Mouse (Mus musculus): ENCODE measurements at regions not wholly inside any gene's neighbourhood (a gene's known extent, or its start where the extent isn't known, plus 50 kb on each side); places are given as distances from the start of the nearest gene placed in this dataset.

GRCm38 (mm10) chr16:70016980-70017379, 153.4 kb upstream of the Speer2 start:
- DNase-seq (ENCODE audit: low read depth, low spot score) = no peak
- Histone ChIP-seq H3K79me2 (ENCODE audit: control insufficient read depth, insufficient read depth, low read length, poor library complexity) (no peaks in the 10 kb centered on the region), H3K4me3 (ENCODE audit: control insufficient read depth in 1 of 2, insufficient read depth in 1 of 2, low read depth in 2 of 2, low read length in 2 of 2) (no peak overlapping the region), H3K27ac (ENCODE audit: control insufficient read depth, low read depth, low read length) (no peak overlapping the region), H3K36me3 (ENCODE audit: control insufficient read depth in 1 of 2, insufficient read depth in 2 of 2, low read length in 2 of 2) (no peaks in the 10 kb centered on the region), H3K9ac (ENCODE audit: control insufficient read depth, low read depth, low read length, poor library complexity, severe bottlenecking) (no peak overlapping the region), H3K9me3 (replicated peaks; ENCODE audit: insufficient read depth, low read length) (no peaks in the 10 kb centered on the region), H3K27me3 (ENCODE audit: control insufficient read depth in 1 of 2, insufficient read depth in 2 of 2, low read length in 2 of 2) (no peaks in the 10 kb centered on the region), H3K4me1 (ENCODE audit: control insufficient read depth in 1 of 2, insufficient read depth in 2 of 2, low read length in 2 of 2) (no peaks in the 10 kb centered on the region)
- TF ChIP-seq USF1 (IDR thresholded peaks at IDR 0.05; ENCODE audit: low read depth, low read length) (no peak), GATA1 (IDR thresholded peaks at IDR 0.05; ENCODE audit: low read depth, low read length) (no peak), TCF12 (IDR thresholded peaks at IDR 0.05; ENCODE audit: low read depth, low read length) (no peak), SIN3A (IDR thresholded peaks at IDR 0.05; ENCODE audit: low read length) (no peak)

GRCm38 (mm10) chr16:70019564-70019963, 156.0 kb upstream of the Speer2 start:
- H3K27me3 ChIP-seq (ENCODE audit: control insufficient read depth in 1 of 2, insufficient read depth in 2 of 2, low read length in 2 of 2) = no peaks in the 10 kb centered on the region
- H3K79me2 ChIP-seq (ENCODE audit: control insufficient read depth, insufficient read depth, low read length, poor library complexity) = no peaks in the 10 kb centered on the region
- no peak overlapping the region for H3K4me3 ChIP-seq (ENCODE audit: control insufficient read depth in 1 of 2, insufficient read depth in 1 of 2, low read depth in 2 of 2, low read length in 2 of 2)

GRCm38 (mm10) chr16:70021436-70021835, 157.9 kb upstream of the Speer2 start:
- Histone ChIP-seq H3K4me3 (ENCODE audit: control insufficient read depth in 1 of 2, insufficient read depth in 1 of 2, low read depth in 2 of 2, low read length in 2 of 2) (no peak overlapping the region), H3K9ac (ENCODE audit: control insufficient read depth, low read depth, low read length, poor library complexity, severe bottlenecking) (no peak overlapping the region), H3K36me3 (ENCODE audit: control insufficient read depth in 1 of 2, insufficient read depth in 2 of 2, low read length in 2 of 2) (no peaks in the 10 kb centered on the region), H3K27ac (ENCODE audit: control insufficient read depth, low read depth, low read length) (no peak overlapping the region), H3K79me2 (ENCODE audit: control insufficient read depth, insufficient read depth, low read length, poor library complexity) (no peaks in the 10 kb centered on the region), H3K9me3 (replicated peaks; ENCODE audit: insufficient read depth, low read length) (no peaks in the 10 kb centered on the region), H3K27me3 (ENCODE audit: control insufficient read depth in 1 of 2, insufficient read depth in 2 of 2, low read length in 2 of 2) (no peaks in the 10 kb centered on the region), H3K4me1 (ENCODE audit: control insufficient read depth in 1 of 2, insufficient read depth in 2 of 2, low read length in 2 of 2) (no peaks in the 10 kb centered on the region)
- TF ChIP-seq JUND (IDR thresholded peaks at IDR 0.05; ENCODE audit: low read depth, low read length) = no peak
- no peak for TF ChIP-seq MAFK (IDR thresholded peaks at IDR 0.05; ENCODE audit: borderline replicate concordance, low read depth, low read length)
- no peak for TF ChIP-seq MYB (IDR thresholded peaks at IDR 0.05; ENCODE audit: low read depth, low read length)
- no peak for TF ChIP-seq MAZ (IDR thresholded peaks at IDR 0.05; ENCODE audit: low read depth, low read length)
- no peak for TF ChIP-seq GATA1 (IDR thresholded peaks at IDR 0.05; ENCODE audit: low read depth, low read length)
- no peak for TF ChIP-seq NRF1 (IDR thresholded peaks at IDR 0.05; ENCODE audit: insufficient read depth, low read depth, low read length, poor library complexity, severe bottlenecking)
- TF ChIP-seq EP300 (IDR thresholded peaks at IDR 0.05; ENCODE audit: low read depth in 1 of 2, low read length in 2 of 2) = no peak
- TF ChIP-seq TBP (IDR thresholded peaks at IDR 0.05; ENCODE audit: low read depth, low read length) = no peak
- TF ChIP-seq USF2 (IDR thresholded peaks at IDR 0.05; ENCODE audit: borderline replicate concordance in 1 of 2, insufficient read depth in 1 of 2, low read depth in 1 of 2, low read length in 2 of 2) = no peak
- no peak for TF ChIP-seq MYC (IDR thresholded peaks at IDR 0.05; ENCODE audit: low read depth, low read length)
- TF ChIP-seq GABPA (IDR thresholded peaks at IDR 0.05; ENCODE audit: low read depth, low read length) = no peak
- no peak for TF ChIP-seq ZNF384 (IDR thresholded peaks at IDR 0.05; ENCODE audit: low read depth, low read length)
- no peak for DNase-seq (ENCODE audit: low read depth, low spot score)

More at GRCm38 (mm10) chr16:70019564-70019963, 156.0 kb upstream of the Speer2 start:
- Histone ChIP-seq H3K27ac (ENCODE audit: control insufficient read depth, low read depth, low read length) (no peak overlapping the region), H3K9me3 (replicated peaks; ENCODE audit: insufficient read depth, low read length) (no peaks in the 10 kb centered on the region), H3K36me3 (ENCODE audit: control insufficient read depth in 1 of 2, insufficient read depth in 2 of 2, low read length in 2 of 2) (no peaks in the 10 kb centered on the region), H3K9ac (ENCODE audit: control insufficient read depth, low read depth, low read length, poor library complexity, severe bottlenecking) (no peak overlapping the region), H3K4me1 (ENCODE audit: control insufficient read depth in 1 of 2, insufficient read depth in 2 of 2, low read length in 2 of 2) (no peaks in the 10 kb centered on the region)
- TF ChIP-seq GABPA (IDR thresholded peaks at IDR 0.05; ENCODE audit: low read depth, low read length) = no peak
- no peak for TF ChIP-seq CHD2 (IDR thresholded peaks at IDR 0.05; ENCODE audit: low read length)
- TF ChIP-seq ELF1 (IDR thresholded peaks at IDR 0.05; ENCODE audit: low read depth, low read length) = no peak
- no peak for DNase-seq (ENCODE audit: low read depth, low spot score)

Data from MEL (cell line).